Mouse (Mus musculus) erythroblast, embryonic 14.5 days (primary cell): ENCODE measurements around the gene Ceacam19.

Experiments used
- GATA1 ChIP-seq: IDR thresholded peaks from 2 replicates; pipeline ENCODE4 v1.6.1; 2012; ENCODE audit warnings: low read length, inconsistent platforms, mixed read lengths
- TAL1 ChIP-seq: IDR thresholded peaks from 3 replicates; pipeline ENCODE4 v1.6.1; 2012; ENCODE audit warnings: low read length, inconsistent platforms, mixed read lengths

DNA sequence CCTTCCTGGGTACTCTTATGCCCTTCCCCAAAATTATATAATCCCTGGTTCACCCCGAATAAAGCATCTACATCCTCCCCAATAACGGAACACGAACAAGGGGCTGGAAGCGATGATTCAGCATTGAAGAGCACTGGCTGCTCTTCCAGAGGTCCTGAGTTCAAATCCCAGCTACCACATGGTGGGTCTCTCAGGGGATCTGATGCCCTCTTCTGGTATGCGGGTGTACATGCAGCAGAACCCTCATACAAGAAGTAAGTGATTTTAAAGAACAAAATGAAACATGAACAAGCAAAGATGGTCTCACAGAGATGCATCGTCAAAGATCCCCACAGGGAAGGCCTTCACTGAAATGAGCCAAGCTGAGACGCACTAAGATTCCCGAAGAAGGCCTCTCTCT, 7.0 kb downstream of the Ceacam19 start:
- TF ChIP-seq TAL1, result no peak
- TF ChIP-seq GATA1, result no peak
